16 mouse cellular contexts compared by ENCODE assay signal in the genomic region with DNA sequence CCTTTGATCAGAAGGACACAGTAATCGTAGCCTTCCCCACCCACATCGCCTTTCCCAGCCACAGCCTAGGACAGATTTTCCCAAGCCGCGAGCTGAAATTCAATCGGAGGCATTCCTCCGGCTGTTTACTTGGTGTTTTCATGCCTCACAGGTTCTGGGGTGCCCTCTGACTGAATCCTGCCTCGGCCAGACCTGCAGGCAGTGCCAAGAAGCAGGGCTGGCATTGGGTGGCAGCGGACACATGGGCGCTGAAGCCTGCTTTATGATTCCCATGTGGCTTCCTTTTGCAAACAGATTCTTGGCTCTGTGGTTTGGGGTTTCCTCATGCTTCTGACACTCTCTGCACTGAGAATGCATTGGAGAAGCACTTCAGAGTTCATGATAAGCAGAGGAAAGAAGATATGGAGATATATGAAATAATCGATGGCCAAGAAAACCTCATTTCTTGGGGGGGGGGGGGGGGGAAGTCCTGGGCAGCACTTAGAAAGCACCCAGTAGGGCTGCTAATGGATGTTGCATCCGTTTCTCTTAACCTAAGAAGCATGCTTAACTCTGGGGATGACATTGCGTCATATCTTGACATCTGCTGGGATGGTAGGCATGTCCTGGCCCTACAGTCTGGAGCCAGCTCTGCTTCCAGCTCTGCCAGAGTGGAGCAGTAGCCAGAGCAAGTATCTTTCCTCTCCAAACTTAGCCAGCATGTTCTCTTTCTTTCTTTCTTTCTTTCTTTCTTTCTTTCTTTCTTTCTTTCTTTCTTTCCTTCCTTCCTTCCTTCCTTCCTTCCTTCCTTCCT.
DNase-seq lines count a peak whose midpoint lies in the region; ATAC-seq lines count a peak whose summit lies in the region.
"Had no signal": no experiment of that assay in that cellular context is flagged by ENCODE, and none has a peak within 500 bp of the region (broad histone marks: within the 10 kb centered on the region; RNA-seq: fewer than 3 reads in every experiment).

No protein-coding gene starts in this region.

- peak; percentile 90 for ATAC-seq in granulocyte monocyte progenitor cell, adult 5-6 weeks (replicated peaks; ENCODE audit: poor library complexity, severe bottlenecking)
- no peak for ATAC-seq in forebrain, embryonic 13.5 days
- ATAC-seq in heart, embryonic 12.5 days (ENCODE audit: insufficient number of reproducible peaks, low FRiP score) = no peak

- H3K4me1 ChIP-seq in forebrain, embryonic 13.5 days = no peaks in the 10 kb centered on the region
- peaks cover 14% of the 10 kb centered on the region for H3K4me1 ChIP-seq in heart, embryonic 12.5 days (replicated peaks)
- H3K4me1 ChIP-seq: neural tube, embryonic 13.5 days; stomach, embryonic 15.5 days had no signal

- no peaks in the 10 kb centered on the region for H3K27me3 ChIP-seq in forebrain, embryonic 13.5 days
- H3K27me3 ChIP-seq in heart, embryonic 12.5 days (replicated peaks) = no peaks in the 10 kb centered on the region
- H3K27me3 ChIP-seq: neural tube, embryonic 13.5 days; stomach, embryonic 15.5 days had no signal

- H3K36me3 ChIP-seq in forebrain, embryonic 13.5 days (ENCODE audit: poor library complexity, severe bottlenecking) = no peaks in the 10 kb centered on the region
- no peaks in the 10 kb centered on the region for H3K36me3 ChIP-seq in heart, embryonic 12.5 days
- H3K36me3 ChIP-seq: hindbrain, embryonic 10.5 days; neural tube, embryonic 13.5 days; stomach, embryonic 15.5 days had no signal

- peak; percentile 88 for DNase-seq in heart, adult 11 months
- DNase-seq in heart, adult 8-10 months (ENCODE audit: low spot score) = no peak
- peak; percentile 78 for DNase-seq in adipocyte (ENCODE audit: low spot score)
- DNase-seq in kidney, postnatal 36 days = peak; percentile 4 to 37
- DNase-seq in layer of hippocampus, postnatal 25 days (ENCODE audit: extremely low spot score in 1 of 2, low spot score in 1 of 2) = no peak
- DNase-seq: cerebellum, adult 2 months; midbrain, embryonic 14.5 days; right cerebral cortex, adult 18-20 months had no signal

- no peaks in the 10 kb centered on the region for H3K9me3 ChIP-seq in forebrain, embryonic 13.5 days (replicated peaks)
- no peaks in the 10 kb centered on the region for H3K9me3 ChIP-seq in heart, embryonic 12.5 days (replicated peaks)
- H3K9me3 ChIP-seq: hindbrain, embryonic 10.5 days; neural tube, embryonic 13.5 days; stomach, embryonic 15.5 days had no signal

- H3K9ac ChIP-seq in forebrain, embryonic 13.5 days = no peak overlapping the region
- no peak overlapping the region for H3K9ac ChIP-seq in heart, embryonic 12.5 days
- H3K9ac ChIP-seq: neural tube, embryonic 13.5 days; stomach, embryonic 15.5 days had no signal

- no peak overlapping the region for H3K4me3 ChIP-seq in forebrain, embryonic 13.5 days
- no peak overlapping the region for H3K4me3 ChIP-seq in heart, embryonic 12.5 days
- H3K4me3 ChIP-seq: erythroblast, embryonic 14.5 days; hindbrain, embryonic 10.5 days; neural tube, embryonic 13.5 days; stomach, embryonic 15.5 days had no signal

- H3K4me2 ChIP-seq in forebrain, embryonic 13.5 days = no peak overlapping the region
- no peak overlapping the region for H3K4me2 ChIP-seq in heart, embryonic 12.5 days
- H3K4me2 ChIP-seq: liver, embryonic 11.5 days; neural tube, embryonic 13.5 days; stomach, embryonic 15.5 days had no signal

- H3K27ac ChIP-seq in forebrain, embryonic 13.5 days = no peak overlapping the region
- H3K27ac ChIP-seq in heart, embryonic 12.5 days (ENCODE audit: poor library complexity, severe bottlenecking) = no peak overlapping the region
- H3K27ac ChIP-seq: hindbrain, embryonic 10.5 days; neural tube, embryonic 13.5 days; stomach, embryonic 15.5 days had no signal

- 86% methylated on average over 12 of the region's 12 CpGs for WGBS in forebrain, embryonic 13.5 days
- WGBS in heart, embryonic 12.5 days = 83% methylated on average over 12 of the region's 12 CpGs

Comparison
In these comparisons a context has a peak if more than half of its experiments do, and no peak if none do; other contexts are left out.
1. DNase-seq: peak in heart, adult 11 months (single experiment), adipocyte (single experiment) and kidney, postnatal 36 days (2 of 2); none in heart, adult 8-10 months (single experiment) and layer of hippocampus, postnatal 25 days (0 of 2).